Mouse (Mus musculus): Measurements from ENCODE around the gene Pawr. TPM values are rescaled to one million over a fixed set of nuclear protein-coding genes. Genes with fewer than 3 reads are reported as not detected.

Pawr gene
- total RNA-seq (2015; ENCODE audit: low replicate concordance) (not detected in 2 replicates), total RNA-seq (2017; ENCODE audit: low replicate concordance) (not detected in 2 replicates)

DNA sequence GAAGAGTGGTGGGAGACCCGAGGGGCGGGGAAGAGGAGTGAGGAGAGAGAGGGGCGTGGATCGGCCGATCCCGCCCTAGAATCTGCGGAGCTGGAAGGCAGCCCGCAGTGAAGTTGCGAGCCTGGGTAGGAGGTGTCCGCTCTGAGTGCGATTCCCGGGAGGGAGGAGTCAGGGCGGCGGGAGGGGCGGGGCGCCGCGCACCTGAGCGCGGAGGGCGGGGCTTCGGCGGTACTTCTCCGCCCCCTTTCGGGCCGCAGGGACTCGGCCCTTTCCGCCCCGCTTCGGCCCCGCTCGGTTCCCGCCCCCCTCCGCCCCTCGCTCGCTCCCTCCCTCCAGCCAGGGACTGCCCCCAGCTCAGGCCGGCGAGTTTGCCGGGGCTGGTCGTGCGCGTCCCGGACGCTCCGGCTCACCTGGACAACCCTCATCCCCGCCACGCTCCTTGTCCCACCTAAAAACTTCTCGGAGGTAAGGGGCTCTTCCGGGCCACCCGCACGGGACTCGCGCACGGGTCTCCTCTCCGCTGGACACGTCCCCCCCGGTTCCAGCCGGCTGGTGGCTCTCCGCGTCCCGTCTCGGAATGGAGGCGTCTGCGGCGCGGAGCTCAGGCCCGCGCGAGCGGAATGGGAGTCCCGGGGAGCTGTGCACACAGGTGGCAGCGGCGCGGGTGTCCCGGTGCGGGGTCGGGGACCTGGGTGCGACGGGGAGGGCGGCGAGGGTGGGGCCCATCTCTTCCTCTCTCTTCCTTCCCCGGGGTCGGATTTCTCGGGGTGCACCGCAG, at the start of gene Pawr:
Pawr (plus strand) TSS at position 338 of the 778 bp plus-strand sequence.
- no peak for ATAC-seq (replicated peaks; ENCODE audit: low FRiP score, poor library complexity, severe bottlenecking)

DNA sequence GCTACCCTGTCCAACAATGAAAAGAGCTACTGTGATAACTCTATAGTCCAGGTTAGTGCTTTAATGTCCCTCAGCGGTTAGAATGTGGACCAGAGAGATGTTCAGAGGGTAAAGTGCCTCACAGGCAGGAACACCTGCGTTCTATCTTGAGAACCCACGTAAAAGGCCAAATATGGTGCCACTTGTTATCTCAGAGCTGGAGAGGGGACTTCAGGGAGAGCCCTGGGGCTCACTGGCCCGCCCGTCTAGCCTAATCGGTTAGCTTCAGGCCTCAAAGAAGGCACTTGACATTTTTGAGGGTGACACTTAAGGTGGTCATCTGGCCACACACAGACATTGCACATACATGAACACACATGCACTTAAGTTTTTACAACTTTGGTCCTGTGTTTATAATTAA, 49.6 kb upstream of the Pawr start:
- ATAC-seq (replicated peaks; ENCODE audit: low FRiP score, poor library complexity, severe bottlenecking) = no peak

- ATAC-seq (replicated peaks; ENCODE audit: low FRiP score, poor library complexity, severe bottlenecking) = no peak
Measured at GRCm38 (mm10) chr10:108283418-108283817, 48.5 kb upstream of the Pawr start.

GRCm38 (mm10) chr10:108283837-108284236, 48.1 kb upstream of the Pawr start:
- no peak for ATAC-seq (replicated peaks; ENCODE audit: low FRiP score, poor library complexity, severe bottlenecking)

DNA sequence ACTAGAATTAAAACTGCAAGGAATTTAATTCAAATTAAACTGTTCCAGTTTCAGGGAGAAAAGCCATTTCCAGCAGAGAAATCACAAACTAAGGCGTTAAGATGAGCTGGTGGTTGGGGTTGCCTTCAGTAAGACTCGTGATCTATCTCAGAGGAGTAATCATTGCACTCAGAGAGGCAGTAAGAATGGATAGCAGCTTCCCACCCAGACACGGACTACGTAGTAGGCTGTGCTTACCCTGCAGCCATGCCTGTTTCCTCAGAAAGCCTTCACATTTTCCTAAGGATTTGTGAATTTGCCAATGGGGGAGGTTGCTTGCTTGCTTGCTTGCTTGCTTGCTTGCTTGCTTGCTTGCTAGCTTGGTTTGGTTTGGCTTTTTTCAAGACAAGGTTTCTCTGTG, 47.5 kb upstream of the Pawr start:
- no peak for ATAC-seq (replicated peaks; ENCODE audit: low FRiP score, poor library complexity, severe bottlenecking)

DNA sequence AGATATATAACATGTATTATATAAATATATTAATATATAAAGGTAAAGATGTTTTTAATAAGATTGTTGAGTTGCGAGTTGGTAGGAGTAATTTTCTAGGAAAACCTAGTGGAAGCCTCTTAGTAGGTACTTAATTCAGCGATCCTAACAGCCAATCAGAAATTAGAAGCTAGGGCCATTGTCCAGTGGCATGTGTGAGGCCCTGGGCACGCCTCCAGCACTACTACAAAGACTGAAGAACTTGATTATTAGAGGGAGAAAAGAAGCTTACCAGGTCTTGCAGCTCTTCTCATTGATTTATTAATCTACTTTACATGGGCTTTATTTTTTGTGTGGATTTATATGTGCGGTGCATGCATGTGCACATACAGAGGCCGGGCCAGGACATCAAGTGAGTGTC, 46.9 kb upstream of the Pawr start:
- ATAC-seq (replicated peaks; ENCODE audit: low FRiP score, poor library complexity, severe bottlenecking) = no peak

DNA sequence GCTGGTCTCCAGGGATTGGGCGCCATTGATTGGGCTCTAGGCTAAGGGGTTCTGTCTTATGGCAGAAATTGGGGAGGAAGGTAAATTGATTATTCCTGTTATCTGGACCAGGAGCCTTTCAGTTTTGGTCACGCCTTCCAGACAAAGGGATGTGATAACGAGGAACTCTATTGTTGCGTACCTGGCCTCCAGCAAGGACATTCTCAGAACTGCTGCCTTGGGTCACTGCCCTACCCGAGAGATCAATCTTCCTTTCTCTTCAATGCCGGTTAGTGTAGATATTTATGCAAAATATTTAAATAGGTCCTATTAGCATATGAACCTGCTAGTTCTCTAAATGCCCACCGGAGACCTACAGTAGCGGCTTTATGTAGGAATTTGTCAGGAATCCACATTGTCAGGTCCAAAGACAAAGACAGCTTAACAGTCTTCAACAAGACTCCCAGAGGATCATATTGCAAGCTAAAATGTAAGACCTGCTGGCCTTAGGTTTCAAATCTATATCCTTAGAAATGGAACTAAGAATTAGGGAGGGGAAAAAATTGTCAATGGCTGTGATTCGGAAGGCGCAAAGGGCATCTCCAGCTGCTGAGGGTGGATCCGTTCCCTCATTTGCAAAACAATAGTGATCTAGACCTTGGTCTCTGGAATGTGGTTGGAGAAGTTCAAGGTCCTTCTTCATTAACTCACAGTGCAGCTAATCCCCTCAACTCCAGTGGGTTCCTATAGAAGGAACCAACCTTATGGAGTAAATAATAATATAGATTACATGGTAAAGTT, 45.1 kb upstream of the Pawr start:
- no peak for ATAC-seq (replicated peaks; ENCODE audit: low FRiP score, poor library complexity, severe bottlenecking)

GRCm38 (mm10) chr10:108287438-108287801, 44.5 kb upstream of the Pawr start:
- ATAC-seq (replicated peaks; ENCODE audit: low FRiP score, poor library complexity, severe bottlenecking) = no peak

- ATAC-seq (replicated peaks; ENCODE audit: low FRiP score, poor library complexity, severe bottlenecking) = no peak
Measured at GRCm38 (mm10) chr10:108290046-108290445, 41.9 kb upstream of the Pawr start.

DNA sequence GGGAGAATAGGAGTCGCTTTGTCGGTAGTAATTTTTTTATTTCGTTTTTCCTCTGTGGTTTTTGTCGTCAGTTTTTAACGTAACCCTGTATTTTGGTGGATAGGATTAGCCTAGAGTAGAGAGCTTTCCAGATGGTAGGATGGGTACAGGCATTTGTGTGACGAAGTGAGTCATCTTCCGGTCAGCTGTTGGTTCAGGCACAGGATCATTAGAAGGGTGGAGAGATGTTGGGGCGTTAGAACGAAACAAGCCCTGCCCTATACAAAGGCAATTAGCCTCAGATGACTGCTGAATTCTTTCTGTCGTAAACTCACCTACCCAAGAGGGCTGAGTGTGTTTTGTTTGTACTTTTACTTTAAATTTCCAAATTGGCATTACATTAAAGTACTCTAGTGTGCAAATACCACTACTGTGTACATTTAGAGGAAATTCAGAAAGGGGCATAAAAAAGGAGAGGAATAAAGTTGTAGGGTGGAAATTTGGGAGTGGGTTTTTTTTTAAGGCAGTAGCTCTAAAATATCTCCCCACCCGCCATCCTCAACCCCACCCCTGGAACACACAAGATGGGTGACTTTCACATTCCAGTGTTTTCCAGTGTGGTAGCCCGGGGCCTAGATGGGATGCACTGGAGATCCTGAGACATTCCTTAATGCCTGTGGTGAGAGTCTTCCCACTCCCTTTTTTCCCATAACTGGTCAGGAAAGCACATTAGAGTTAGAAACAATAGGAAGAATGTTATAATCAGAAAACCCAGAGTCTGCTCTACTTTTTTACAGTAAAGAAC, 40.0 kb upstream of the Pawr start:
- ATAC-seq (replicated peaks; ENCODE audit: low FRiP score, poor library complexity, severe bottlenecking) = no peak

DNA sequence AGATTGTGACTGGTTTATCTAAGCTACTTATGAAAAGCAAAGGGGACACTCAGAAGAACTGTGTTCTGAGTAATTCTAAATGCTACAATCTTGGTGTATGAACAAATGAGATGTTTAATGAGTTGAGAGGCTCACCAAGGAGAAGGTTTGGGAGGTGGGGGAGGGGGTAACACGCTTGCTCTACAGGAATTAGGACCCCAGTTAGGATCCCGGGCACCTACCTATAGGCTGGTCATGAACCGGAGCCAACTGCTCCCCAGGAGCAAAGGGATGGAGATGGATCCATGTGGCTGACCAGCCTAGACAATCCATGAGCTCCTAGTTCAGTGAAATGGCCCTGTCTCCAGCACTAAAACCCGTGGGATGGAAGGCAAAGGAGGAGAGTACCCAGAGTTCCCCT, 39.3 kb upstream of the Pawr start:
- ATAC-seq (replicated peaks; ENCODE audit: low FRiP score, poor library complexity, severe bottlenecking) = no peak

DNA sequence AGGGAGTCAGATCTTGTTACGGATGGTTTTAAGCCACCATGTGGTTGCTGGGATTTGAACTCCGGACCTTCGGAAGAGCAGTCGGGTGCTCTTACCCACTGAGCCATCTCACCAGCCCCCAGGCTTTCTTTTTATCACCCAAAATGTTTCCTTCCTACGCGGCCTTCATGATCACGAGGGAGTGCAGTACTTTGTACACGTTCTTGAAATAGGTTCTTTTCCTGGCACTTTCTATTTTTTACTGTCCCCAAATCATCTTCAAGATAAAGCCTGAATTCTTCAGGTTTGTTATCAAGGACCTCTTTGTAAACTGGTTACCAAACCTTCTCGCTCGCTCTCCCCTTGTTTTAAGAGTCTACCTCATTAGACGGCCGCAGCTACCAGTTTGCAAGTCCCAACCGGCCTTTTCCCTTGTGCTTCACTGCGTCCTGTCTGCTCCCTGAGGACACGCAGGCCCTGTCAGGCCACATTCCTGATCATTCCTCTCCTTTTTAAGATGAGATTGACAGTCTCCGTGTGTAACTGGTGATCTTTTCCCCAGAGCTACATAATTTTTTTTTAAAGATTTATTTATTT, 38.2 kb upstream of the Pawr start:
- no peak for ATAC-seq (replicated peaks; ENCODE audit: low FRiP score, poor library complexity, severe bottlenecking)

DNA sequence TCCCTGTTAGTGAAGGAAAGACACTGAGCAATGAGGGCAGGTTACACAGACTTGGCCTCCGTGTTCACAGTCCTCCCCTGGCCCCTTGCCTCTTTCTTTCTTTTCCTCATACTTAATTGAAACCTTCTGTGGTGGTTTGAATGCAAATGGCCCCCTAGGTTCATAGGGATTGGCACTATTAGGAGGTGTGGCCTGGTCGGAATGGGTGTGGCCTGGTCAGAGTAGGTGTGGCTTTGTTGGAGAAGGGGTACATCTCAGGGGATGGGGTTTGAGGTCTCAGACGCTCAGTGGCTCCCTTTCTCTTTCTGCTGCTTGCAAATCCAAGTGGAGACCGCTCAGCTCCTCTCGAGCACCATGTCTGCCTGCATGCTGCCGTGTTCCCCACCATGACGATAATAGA, 37.2 kb upstream of the Pawr start:
- no peak for ATAC-seq (replicated peaks; ENCODE audit: low FRiP score, poor library complexity, severe bottlenecking)

DNA sequence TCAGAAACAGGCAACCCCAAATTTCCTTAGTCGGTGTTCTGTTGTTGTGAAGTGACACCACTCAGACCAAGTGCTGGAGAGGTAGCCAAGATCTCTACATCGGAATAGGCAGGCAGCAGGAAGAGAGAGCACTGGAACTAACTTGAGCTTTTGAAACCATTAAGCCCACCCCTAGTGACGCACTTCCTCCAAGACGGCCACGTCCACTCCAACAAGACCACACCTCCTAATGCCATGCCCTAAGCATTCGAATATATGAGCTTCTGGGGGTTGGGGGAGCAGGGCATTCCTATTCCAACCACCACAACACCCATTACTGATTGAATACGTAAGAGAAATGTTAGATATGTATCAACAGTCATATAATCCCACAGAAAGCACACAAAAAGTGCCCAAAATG, 35.5 kb upstream of the Pawr start:
- no peak for ATAC-seq (replicated peaks; ENCODE audit: low FRiP score, poor library complexity, severe bottlenecking)

DNA sequence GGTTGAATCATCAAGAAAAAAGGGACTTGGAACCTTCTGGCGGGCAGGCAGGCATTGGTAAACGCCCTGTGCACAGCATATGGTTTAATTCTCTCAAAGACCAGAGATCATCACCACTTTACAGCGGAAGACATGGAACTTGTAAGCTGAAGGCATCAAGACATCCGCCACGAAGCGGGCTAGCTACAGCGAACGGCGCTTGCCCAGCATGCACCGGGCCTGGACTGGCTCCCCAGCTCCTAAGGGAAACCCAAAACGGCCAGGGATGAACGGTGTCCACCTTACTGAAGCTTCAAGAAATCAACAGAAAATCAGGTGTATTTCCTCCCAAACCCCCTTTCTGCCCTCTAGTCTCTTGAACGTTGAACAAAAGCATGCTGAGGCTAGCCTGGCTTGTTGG, 33.7 kb upstream of the Pawr start:
- no peak for ATAC-seq (replicated peaks; ENCODE audit: low FRiP score, poor library complexity, severe bottlenecking)

GRCm38 (mm10) chr10:108298841-108299545, 32.9 kb upstream of the Pawr start:
- no peak for ATAC-seq (replicated peaks; ENCODE audit: low FRiP score, poor library complexity, severe bottlenecking)

- ATAC-seq (replicated peaks; ENCODE audit: low FRiP score, poor library complexity, severe bottlenecking) = no peak
Measured at GRCm38 (mm10) chr10:108299828-108300227, 32.1 kb upstream of the Pawr start.

DNA sequence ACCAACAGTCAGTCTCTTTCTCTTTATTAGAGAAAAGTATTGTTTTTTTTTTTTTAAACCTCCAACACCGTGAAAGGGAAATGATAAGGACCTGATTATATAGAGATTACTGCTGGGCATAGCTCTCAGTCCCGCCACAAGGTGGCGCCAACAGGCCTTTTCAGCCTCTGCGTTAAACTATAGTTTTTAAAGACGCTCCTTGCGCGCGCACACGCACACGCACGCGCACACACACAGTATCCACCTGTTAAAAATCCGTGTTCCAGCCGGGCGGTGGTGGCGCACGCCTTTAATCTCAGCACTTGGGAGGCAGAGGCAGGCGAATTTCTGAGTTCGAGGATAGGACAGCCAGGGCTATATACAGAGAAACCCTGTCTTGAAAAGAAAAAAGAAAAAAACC, 31.1 kb upstream of the Pawr start:
- peak; percentile 67; the same call in 1 of the 2 replicates for ATAC-seq (replicated peaks; ENCODE audit: low FRiP score, poor library complexity, severe bottlenecking)

DNA sequence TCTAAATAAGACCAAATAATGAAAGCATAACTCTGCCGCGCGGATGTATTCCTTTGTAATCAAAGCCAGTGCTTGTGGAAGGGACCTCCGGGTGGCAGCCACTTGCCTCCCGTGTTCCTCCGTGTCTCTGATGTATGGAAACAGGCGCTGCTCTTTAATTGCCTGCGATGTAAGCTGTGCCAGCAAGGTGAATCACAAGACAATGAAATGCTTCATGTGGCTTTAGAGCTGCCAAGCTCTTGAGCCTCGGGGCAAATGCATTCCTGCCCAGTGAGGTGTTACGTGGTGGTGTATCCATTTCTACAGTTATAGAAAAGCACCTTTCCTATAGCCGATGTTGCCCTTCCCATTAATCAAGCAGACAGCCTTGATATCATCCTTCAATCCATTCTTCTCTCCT, 24.1 kb upstream of the Pawr start:
- no peak for ATAC-seq (replicated peaks; ENCODE audit: low FRiP score, poor library complexity, severe bottlenecking)

GRCm38 (mm10) chr10:108310195-108310594, 21.7 kb upstream of the Pawr start:
- ATAC-seq (replicated peaks; ENCODE audit: low FRiP score, poor library complexity, severe bottlenecking) = no peak
